Mouse (Mus musculus) adrenal gland, adult 2 months (tissue): ENCODE data around the gene Vmn2r13. TPM values are rescaled to one million over a fixed set of nuclear protein-coding genes. Genes with fewer than 3 reads are reported as not detected.
"Not testable (repeated sequence)": the region's sequence is repeated elsewhere in the genome, so short reads cannot be mapped to it uniquely, and the experiment has no call there.

Source experiments
- DNase-seq: peaks from one replicate; pipeline ENCODE4 v3.0.0; 2021
- long read RNA-seq: library from polyadenylated mRNA; stranded (forward); transcript quantifications from one replicate; pipeline ENCODE4 v2.0.0, GENCODE M21; 2021
- polyA plus RNA-seq: library from polyadenylated mRNA; depleted of rRNA; stranded (reverse); fragments of >200 nt; gene quantifications from 2 replicates; pipeline ENCODE4 v1.2.3, GENCODE M21; 2012; rRNA removed
- total RNA-seq, 2 experiments: library from RNA; stranded (reverse); gene quantifications; 2 replicates each; pipeline ENCODE4 v1.2.3; 2021

The Vmn2r13 gene
- total RNA-seq (under 1 TPM; 0.07 to 0.12 TPM), polyA plus RNA-seq (0.04 TPM in 1 of 2 replicates, not detected in the other)
- long read RNA-seq = 0 reads

GRCm38 (mm10) chr5:109192099-109192498 is at the start of gene Vmn2r13:
Gene Vmn2r13 (minus strand): TSS chr5:109192199.
- not testable (repeated sequence) for DNase-seq

- no peak for DNase-seq
Measured at GRCm38 (mm10) chr5:109224608-109225007, 32.6 kb upstream of the Vmn2r13 start, which contains the start of gene Vmn2r14. Gene Vmn2r14 (minus strand): TSS chr5:109224708.

GRCm38 (mm10) chr5:109166851-109167250 is 25.1 kb downstream of the Vmn2r13 start:
- DNase-seq = peak; percentile 33

GRCm38 (mm10) chr5:109160121-109160520 is 31.9 kb downstream of the Vmn2r13 start:
- peak; percentile 61 for DNase-seq

- DNase-seq = peak; percentile 22
Measured at GRCm38 (mm10) chr5:109159576-109159975, 32.4 kb downstream of the Vmn2r13 start.

- peak; percentile 62 for DNase-seq
Measured at GRCm38 (mm10) chr5:109158488-109159485, 33.2 kb downstream of the Vmn2r13 start.

GRCm38 (mm10) chr5:109139546-109139945 is 52.5 kb downstream of the Vmn2r13 start:
- DNase-seq = peak; percentile 15

GRCm38 (mm10) chr5:109136731-109137130 is 55.3 kb downstream of the Vmn2r13 start:
- no peak for DNase-seq

Other genes with a start within 250 kb of the Vmn2r13 start
- gene Vmn2r10, start 185.7 kb downstream of the Vmn2r13 start, total RNA-seq = not detected
- gene Vmn2r10, start 185.7 kb downstream of the Vmn2r13 start, polyA plus RNA-seq = not detected in 2 replicates
- gene Vmn2r11, start 132.6 kb downstream of the Vmn2r13 start, total RNA-seq = not detected
- gene Vmn2r11, start 132.6 kb downstream of the Vmn2r13 start, polyA plus RNA-seq = not detected in 2 replicates
- gene Vmn2r12, start 94.2 kb downstream of the Vmn2r13 start, total RNA-seq = not detected
- gene Vmn2r12, start 94.2 kb downstream of the Vmn2r13 start, polyA plus RNA-seq = not detected in 2 replicates
- not detected for gene Vmn2r14, start 32.5 kb upstream of the Vmn2r13 start, total RNA-seq
- not detected in 2 replicates for gene Vmn2r14, start 32.5 kb upstream of the Vmn2r13 start, polyA plus RNA-seq
- gene Vmn2r15, start 105.4 kb upstream of the Vmn2r13 start, total RNA-seq = not detected
- gene Vmn2r15, start 105.4 kb upstream of the Vmn2r13 start, polyA plus RNA-seq = not detected in 2 replicates
- gene Vmn2r16, start 138.0 kb upstream of the Vmn2r13 start, total RNA-seq = not detected
- gene Vmn2r16, start 138.0 kb upstream of the Vmn2r13 start, polyA plus RNA-seq = not detected in 2 replicates
- gene Vmn2r17, start 227.5 kb upstream of the Vmn2r13 start, total RNA-seq = not detected
- not detected in 2 replicates for gene Vmn2r17, start 227.5 kb upstream of the Vmn2r13 start, polyA plus RNA-seq